Mouse (Mus musculus) lung, postnatal 0 days (tissue): ENCODE measurements at regions not wholly inside any gene's neighbourhood (a gene's known extent, or its start where the extent isn't known, plus 50 kb on each side); places are given as distances from the start of the nearest gene placed in this dataset.

ENCODE experiments used
- CTCF ChIP-seq: IDR thresholded peaks from 2 replicates; pipeline ENCODE4 v1.5.1; 2016; ENCODE audit warnings: antibody characterized with exemption, mild to moderate bottlenecking
- EP300 ChIP-seq: IDR thresholded peaks from 2 replicates; pipeline ENCODE4 v1.6.1; 2016; ENCODE audit warnings: antibody characterized with exemption, mild to moderate bottlenecking, control low read depth

DNA sequence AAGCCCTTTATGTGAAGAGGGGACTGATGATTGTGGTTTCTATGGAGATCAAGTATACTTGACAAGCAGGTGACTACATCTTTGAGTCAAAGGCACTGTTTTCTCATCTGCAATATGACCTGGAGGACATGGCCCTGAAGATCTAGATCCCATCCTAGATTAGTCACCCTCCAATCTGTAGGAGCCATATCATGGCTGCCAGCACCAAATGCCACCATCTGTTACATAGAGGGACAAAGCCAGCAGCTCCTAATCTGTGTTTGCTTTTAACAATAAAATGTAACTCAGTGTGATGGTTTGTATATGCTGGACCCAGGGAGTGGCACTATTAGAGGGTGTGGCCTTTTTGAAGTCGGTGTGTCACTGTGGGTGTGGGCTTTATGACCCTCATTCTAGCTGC lies 156.1 kb downstream of the Usp46 start:
- TF ChIP-seq EP300 (no peak), CTCF (no peak)
